Mouse (Mus musculus): ENCODE measurements around the gene Bcl3. TPM values are rescaled to one million over a fixed set of nuclear protein-coding genes. Genes with fewer than 3 reads are reported as not detected.

Bcl3 gene
- polyA plus RNA-seq, 1 experiment from 2014 or later: 2.2 TPM

DNA sequence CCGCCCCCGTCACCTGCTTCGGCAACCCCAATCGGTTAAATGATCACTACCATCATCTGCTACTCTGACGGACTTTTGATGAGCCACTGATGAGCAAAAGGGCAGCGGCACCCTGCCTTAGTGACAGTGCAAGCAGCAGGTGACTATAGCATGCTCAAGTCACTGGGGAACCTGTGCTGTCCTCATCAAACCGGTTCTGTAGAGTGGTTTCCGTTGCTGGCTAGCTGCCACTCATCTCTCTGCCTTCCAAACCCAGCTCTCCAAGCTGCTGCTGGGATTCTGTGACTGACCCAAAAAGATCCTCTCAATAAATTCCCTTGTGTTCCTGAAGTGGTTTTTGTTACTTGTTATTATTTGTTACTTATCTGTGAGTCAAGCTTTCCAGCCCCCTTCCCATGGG lies 43.9 kb downstream of the Bcl3 start:
- 83% methylated on average over 8 of the region's 8 CpGs for WGBS
- H3K4me1 ChIP-seq: no peaks in the 10 kb centered on the region
- H3K9me3 ChIP-seq: no peaks in the 10 kb centered on the region; the same call in 1 of the 2 replicates
- ATAC-seq (ENCODE audit: insufficient number of reproducible peaks, insufficient read depth, low FRiP score, low TSS enrichment): no peak
- no peaks in the 10 kb centered on the region for H3K36me3 ChIP-seq
- no peak overlapping the region for H3K9ac ChIP-seq
- no peaks in the 10 kb centered on the region for H3K27me3 ChIP-seq
- H3K4me3 ChIP-seq: no peak overlapping the region
- no peak overlapping the region for H3K4me2 ChIP-seq (replicated peaks)
- no peak overlapping the region for H3K27ac ChIP-seq

DNA sequence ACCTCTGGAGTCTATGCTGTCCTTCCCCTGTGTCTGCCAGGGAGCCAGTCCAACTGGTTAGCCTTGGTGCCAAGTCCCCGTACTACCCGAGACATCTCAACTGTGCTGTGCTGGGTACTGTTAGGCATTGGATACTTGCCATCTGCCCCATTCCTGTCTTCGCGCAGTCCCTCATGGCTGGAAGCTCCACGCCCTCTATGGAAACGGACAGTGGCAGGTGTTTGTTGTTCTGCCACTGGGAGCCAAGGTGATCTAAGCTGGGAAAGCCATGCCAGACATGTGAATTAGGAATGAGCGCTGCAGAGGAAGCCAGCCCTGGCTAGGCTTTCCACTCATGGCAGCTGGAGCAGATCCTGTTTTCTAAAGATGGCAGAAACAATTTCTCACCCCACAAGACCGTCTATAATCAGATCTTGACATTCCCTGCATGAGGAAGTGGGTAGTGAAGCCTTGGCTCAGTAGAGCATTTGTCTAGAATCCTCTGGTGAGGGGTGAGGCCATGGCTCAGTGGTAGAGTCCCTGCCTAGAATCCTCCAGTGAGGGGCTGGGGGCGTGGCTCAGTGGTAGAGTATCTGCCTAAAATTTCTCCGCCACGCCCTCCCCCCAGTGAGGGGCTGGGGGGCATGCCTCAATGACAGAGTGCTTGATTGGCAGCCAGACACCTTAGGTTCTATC lies 45.4 kb downstream of the Bcl3 start:
- ATAC-seq (ENCODE audit: insufficient number of reproducible peaks, insufficient read depth, low FRiP score, low TSS enrichment): no peak
- Histone ChIP-seq H3K36me3 (no peaks in the 10 kb centered on the region), H3K4me1 (no peaks in the 10 kb centered on the region), H3K9ac (no peak overlapping the region), H3K27me3 (no peaks in the 10 kb centered on the region), H3K4me2 (replicated peaks) (no peak overlapping the region), H3K4me3 (no peak overlapping the region), H3K27ac (no peak overlapping the region), H3K9me3 (no peaks in the 10 kb centered on the region; the same call in 1 of the 2 replicates)
- 89% methylated on average over 11 of the region's 11 CpGs for WGBS

- no peak for ATAC-seq (ENCODE audit: insufficient number of reproducible peaks, insufficient read depth, low FRiP score, low TSS enrichment)
Observed at GRCm38 (mm10) chr7:19771682-19772081, 50.9 kb downstream of the Bcl3 start.

DNA sequence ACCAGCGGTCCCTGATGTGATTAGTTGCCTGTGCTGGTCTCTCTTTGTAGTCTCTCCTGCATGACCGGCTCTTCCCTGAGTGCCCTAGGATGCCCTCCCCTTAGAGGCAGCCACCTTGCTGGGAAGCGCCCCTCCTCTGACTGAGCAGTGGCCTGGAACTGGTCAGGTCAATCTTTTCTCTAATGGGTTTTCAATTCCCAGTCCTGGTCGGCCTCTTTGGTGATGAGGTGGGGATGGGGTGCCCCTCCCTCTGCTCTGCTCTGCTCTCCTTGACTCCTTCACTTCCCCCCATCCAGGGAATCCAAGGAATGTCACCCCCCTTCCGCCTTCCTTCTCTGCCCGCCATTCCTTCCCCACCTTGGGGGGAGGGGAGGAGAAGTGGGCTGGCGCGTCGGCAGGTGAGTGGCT lies 51.6 kb downstream of the Bcl3 start, which contains the start of gene Bcam:
Gene Bcam, minus strand, starts transcription at position 33 of the 408 bp plus-strand sequence.
- H3K4me3 ChIP-seq: peak within 1 kb of the TSS; percentile 43
- H3K36me3 ChIP-seq: no peaks in the 10 kb centered on the region
- WGBS: 1% methylated on average over 9 of the region's 9 CpGs
- H3K9me3 ChIP-seq: no peaks in the 10 kb centered on the region
- H3K4me2 ChIP-seq (replicated peaks): peak within 1 kb of the TSS; percentile 65
- peak within 1 kb of the TSS; percentile 51 for H3K9ac ChIP-seq
- ATAC-seq (ENCODE audit: insufficient number of reproducible peaks, insufficient read depth, low FRiP score, low TSS enrichment): peak; percentile 69
- no peaks in the 10 kb centered on the region for H3K27me3 ChIP-seq
- H3K4me1 ChIP-seq: peaks cover 26% of the 10 kb centered on the region
- peak within 1 kb of the TSS; percentile 30; the same call in 1 of the 2 replicates for H3K27ac ChIP-seq

More at GRCm38 (mm10) chr7:19771682-19772081, 50.9 kb downstream of the Bcl3 start:
- Histone ChIP-seq H3K4me2 (replicated peaks) (peak overlapping the region; percentile 65; the same call in 1 of the 2 replicates), H3K27me3 (no peaks in the 10 kb centered on the region), H3K36me3 (no peaks in the 10 kb centered on the region), H3K4me3 (no peak overlapping the region), H3K27ac (no peak overlapping the region), H3K9me3 (no peaks in the 10 kb centered on the region), H3K9ac (no peak overlapping the region), H3K4me1 (peaks cover 26% of the 10 kb centered on the region)
- WGBS: 58% methylated on average over 4 of the region's 4 CpGs

- Histone ChIP-seq H3K9ac (peak overlapping the region; percentile 51), H3K4me3 (peak overlapping the region; percentile 43), H3K4me1 (peaks cover 26% of the 10 kb centered on the region), H3K9me3 (no peaks in the 10 kb centered on the region), H3K27ac (peak overlapping the region; percentile 30; the same call in 1 of the 2 replicates), H3K27me3 (no peaks in the 10 kb centered on the region), H3K4me2 (replicated peaks) (peak overlapping the region; percentile 65), H3K36me3 (no peaks in the 10 kb centered on the region)
- ATAC-seq (ENCODE audit: insufficient number of reproducible peaks, insufficient read depth, low FRiP score, low TSS enrichment): peak; percentile 80
- under 1% methylated on average over 28 of the region's 28 CpGs for WGBS
Observed at GRCm38 (mm10) chr7:19770375-19770754, 52.2 kb downstream of the Bcl3 start.

DNA sequence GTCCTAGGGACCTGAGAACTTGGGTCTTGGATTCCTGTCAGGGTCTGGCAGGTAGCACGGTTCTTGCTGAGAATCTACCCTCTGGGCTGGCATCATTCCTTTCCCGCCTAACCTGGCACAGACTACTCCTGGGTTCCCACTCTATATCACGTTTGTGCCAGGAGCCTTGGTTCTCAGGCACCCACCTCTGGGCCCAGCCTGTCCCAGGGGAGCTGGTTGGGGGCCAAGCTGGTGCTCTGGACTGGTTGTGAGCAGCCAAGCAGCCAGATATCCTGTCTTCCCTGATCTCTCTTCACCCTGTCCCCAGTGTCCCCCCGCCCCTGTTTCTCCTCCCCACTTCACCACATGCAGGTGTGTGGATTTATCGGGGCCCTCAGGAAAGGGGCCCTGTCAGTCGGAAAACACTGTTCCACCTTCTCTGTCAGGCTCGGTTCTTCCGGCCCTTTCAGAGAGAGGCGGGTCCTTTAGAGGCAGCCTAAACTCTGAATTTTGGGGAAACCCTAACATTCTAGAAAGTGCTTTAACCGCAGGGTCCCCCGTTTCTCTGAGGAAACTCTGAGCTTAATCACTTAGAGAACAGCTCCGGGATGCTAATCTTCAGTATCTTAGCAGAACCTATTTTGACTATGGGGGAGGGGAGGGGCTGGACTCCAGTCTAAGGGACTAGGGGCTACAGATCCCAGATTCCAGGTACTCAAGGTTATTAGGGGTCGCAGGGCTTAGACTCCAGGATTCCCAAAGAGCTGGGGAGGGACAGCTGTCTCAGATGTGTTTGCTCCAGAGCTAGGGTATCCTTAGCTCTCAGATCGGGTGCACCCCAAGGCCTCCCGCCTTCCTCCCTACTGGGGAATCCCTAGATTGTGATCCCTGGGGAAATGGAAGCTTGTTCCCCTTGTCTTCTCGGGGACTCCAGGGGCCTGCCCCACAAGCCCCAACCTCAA lies 52.9 kb downstream of the Bcl3 start:
- Histone ChIP-seq H3K4me2 (replicated peaks) (peak overlapping the region; percentile 65), H3K36me3 (0 out of 2 replicates have a peak, but pooled peaks cover 4% of the 10 kb centered on the region), H3K4me1 (peaks cover 26% of the 10 kb centered on the region), H3K27me3 (no peaks in the 10 kb centered on the region), H3K9ac (peak overlapping the region; percentile 51), H3K9me3 (no peaks in the 10 kb centered on the region), H3K27ac (peak overlapping the region; percentile 17; the same call in 1 of the 2 replicates), H3K4me3 (peak overlapping the region; percentile 43)
- ATAC-seq (ENCODE audit: insufficient number of reproducible peaks, insufficient read depth, low FRiP score, low TSS enrichment): no peak
- 9% methylated on average over 16 of the region's 16 CpGs for WGBS

- Histone ChIP-seq H3K27me3 (no peaks in the 10 kb centered on the region), H3K4me2 (replicated peaks) (peak overlapping the region; percentile 65), H3K9me3 (no peaks in the 10 kb centered on the region), H3K9ac (0 out of 2 replicates have a peak overlapping the region, but pooled peaks have one; percentile 51), H3K27ac (no peak overlapping the region), H3K36me3 (peaks cover 10% of the 10 kb centered on the region; the same call in 1 of the 2 replicates), H3K4me3 (peak overlapping the region; percentile 43; the same call in 1 of the 2 replicates), H3K4me1 (peaks cover 26% of the 10 kb centered on the region)
- ATAC-seq (ENCODE audit: insufficient number of reproducible peaks, insufficient read depth, low FRiP score, low TSS enrichment): no peak
- 28% methylated on average over 4 of the region's 4 CpGs for WGBS
Observed at GRCm38 (mm10) chr7:19769001-19769400, 53.6 kb downstream of the Bcl3 start.

DNA sequence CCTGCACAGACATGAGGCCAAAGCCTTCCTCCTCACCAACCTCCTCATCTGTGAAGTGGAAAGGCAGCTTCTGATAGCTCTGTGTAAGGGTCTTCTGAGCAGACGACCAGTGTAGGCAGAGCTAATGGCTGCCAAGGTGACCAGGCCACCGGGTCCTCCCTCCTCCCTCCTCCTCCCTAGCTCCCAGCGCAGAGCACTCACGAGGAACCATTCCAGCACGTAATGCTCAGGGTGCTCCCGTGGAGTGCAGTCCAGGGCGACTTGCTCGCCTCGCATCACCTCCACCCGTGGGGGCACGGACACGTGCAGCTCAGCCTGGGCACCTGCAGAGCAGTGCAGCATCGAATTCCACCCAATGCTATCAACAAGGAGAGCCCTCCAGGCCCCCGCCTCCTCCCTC lies 54.3 kb downstream of the Bcl3 start:
- peak overlapping the region; percentile 65 for H3K4me2 ChIP-seq (replicated peaks)
- peak overlapping the region; percentile 12 for H3K4me3 ChIP-seq
- no peaks in the 10 kb centered on the region for H3K27me3 ChIP-seq
- H3K4me1 ChIP-seq: peaks cover 26% of the 10 kb centered on the region
- ATAC-seq (ENCODE audit: insufficient number of reproducible peaks, insufficient read depth, low FRiP score, low TSS enrichment): no peak
- H3K9ac ChIP-seq: 0 out of 2 replicates have a peak overlapping the region, but pooled peaks have one; percentile 5
- H3K9me3 ChIP-seq: no peaks in the 10 kb centered on the region
- no peak overlapping the region for H3K27ac ChIP-seq
- WGBS: 72% methylated on average over 14 of the region's 14 CpGs
- H3K36me3 ChIP-seq: peaks cover 17% of the 10 kb centered on the region; the same call in 1 of the 2 replicates

DNA sequence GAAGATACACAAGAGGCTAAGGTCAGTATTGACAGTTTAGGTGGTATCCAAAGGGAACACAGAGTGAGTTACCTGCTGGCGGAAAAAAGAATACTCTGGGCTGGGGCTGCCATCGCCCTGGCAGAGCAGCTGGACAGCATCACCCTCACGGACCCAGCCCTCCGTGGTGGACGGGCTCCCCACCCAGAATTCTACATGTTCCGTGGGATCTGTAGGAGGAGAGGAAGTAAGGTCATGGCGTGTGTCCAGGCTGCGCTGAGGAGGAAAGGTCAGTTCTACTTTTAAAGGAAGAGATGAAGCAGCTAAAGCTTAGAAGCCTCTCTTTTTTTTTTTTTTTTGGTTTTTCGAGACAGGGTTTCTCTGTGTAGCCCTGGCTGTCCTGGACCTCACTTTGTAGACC lies 58.0 kb downstream of the Bcl3 start:
- H3K4me3 ChIP-seq: no peak overlapping the region
- peaks cover 11% of the 10 kb centered on the region for H3K4me1 ChIP-seq
- peaks cover 26% of the 10 kb centered on the region; the same call in 1 of the 2 replicates for H3K36me3 ChIP-seq
- no peak overlapping the region for H3K9ac ChIP-seq
- no peak overlapping the region for H3K27ac ChIP-seq
- H3K27me3 ChIP-seq: no peaks in the 10 kb centered on the region
- 91% methylated on average over 9 of the region's 9 CpGs for WGBS
- H3K4me2 ChIP-seq (replicated peaks): no peak overlapping the region
- ATAC-seq (ENCODE audit: insufficient number of reproducible peaks, insufficient read depth, low FRiP score, low TSS enrichment): no peak
- no peaks in the 10 kb centered on the region for H3K9me3 ChIP-seq

DNA sequence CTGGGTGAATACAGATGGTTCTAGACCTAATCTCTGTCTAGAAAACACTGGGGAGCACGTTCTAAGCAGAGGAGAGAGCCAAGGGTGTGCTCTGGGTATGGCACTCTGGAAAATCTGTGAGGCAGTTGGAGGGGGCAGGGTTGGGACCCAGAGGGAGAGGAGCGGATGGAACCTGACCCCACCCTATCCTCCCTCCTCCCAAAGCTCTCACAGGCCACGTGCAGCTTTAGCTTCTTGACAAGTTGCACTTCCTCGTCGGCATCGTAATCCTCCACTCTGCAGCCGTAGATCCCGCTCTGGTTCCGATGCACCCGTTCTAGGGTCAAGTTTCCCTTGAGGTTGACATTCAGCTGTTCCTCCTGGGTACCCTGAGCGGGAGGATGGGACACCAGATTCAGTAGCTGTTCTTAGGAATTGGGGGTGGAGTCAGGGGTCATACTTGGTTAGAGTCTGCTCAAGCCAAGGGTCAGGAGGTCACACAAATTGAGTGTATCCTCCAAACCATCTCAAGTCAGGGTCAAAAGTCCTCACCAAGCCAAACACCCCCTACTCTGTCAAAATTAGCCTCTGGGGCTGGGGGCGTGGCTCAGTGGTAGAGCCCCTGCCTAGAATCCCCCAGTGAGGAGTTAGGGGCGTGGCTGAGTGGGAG lies 58.6 kb downstream of the Bcl3 start:
- Histone ChIP-seq H3K4me2 (replicated peaks) (no peak overlapping the region), H3K9me3 (no peaks in the 10 kb centered on the region), H3K36me3 (peaks cover 28% of the 10 kb centered on the region; the same call in 1 of the 2 replicates), H3K9ac (no peak overlapping the region), H3K4me3 (no peak overlapping the region), H3K4me1 (0 out of 2 replicates have a peak, but pooled peaks cover 6% of the 10 kb centered on the region), H3K27me3 (no peaks in the 10 kb centered on the region), H3K27ac (no peak overlapping the region)
- ATAC-seq (ENCODE audit: insufficient number of reproducible peaks, insufficient read depth, low FRiP score, low TSS enrichment): no peak
- WGBS: 85% methylated on average over 13 of the region's 13 CpGs

DNA sequence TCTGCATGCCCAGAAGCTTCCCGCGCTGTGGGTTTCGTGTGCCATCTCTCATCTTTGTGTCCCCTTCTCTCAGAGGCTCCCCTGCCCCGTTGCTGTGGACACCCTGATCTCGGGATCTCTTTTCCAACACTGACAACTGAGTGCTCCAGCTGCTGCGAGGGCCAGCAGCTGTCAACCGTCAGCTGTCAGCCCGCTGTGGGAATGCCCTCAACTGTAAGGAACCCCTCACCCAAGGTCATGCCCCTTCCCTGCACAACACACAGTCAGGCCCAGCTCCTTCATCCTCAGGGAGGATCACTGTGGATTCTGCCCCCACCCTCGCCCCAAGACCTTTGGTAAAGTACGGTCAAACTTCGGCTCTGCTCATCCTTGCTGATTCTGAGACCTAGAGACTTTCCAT lies 60.3 kb downstream of the Bcl3 start:
- H3K4me3 ChIP-seq: no peak overlapping the region
- ATAC-seq (ENCODE audit: insufficient number of reproducible peaks, insufficient read depth, low FRiP score, low TSS enrichment): no peak
- H3K27ac ChIP-seq: no peak overlapping the region
- H3K4me1 ChIP-seq: no peaks in the 10 kb centered on the region
- no peak overlapping the region for H3K9ac ChIP-seq
- no peak overlapping the region for H3K4me2 ChIP-seq (replicated peaks)
- 81% methylated on average over 11 of the region's 11 CpGs for WGBS
- H3K9me3 ChIP-seq: no peaks in the 10 kb centered on the region
- H3K36me3 ChIP-seq: peaks cover 28% of the 10 kb centered on the region; the same call in 1 of the 2 replicates
- H3K27me3 ChIP-seq: no peaks in the 10 kb centered on the region

Data from embryonic facial prominence, embryonic 12.5 days (tissue).